Mouse (Mus musculus) spleen, adult 2 months (tissue): ENCODE data around the gene Tle2.
A peak's percentile ranks its signal among the peaks of the same experiment; 100 is the strongest.

Experiments
- CTCF ChIP-seq: fragments of 200-500 bp; IDR thresholded peaks from 2 replicates; pipeline ENCODE4 v1.5.1; 2011; ENCODE audit warnings: mild to moderate bottlenecking, inconsistent platforms; ENCODE audit not compliant: insufficient read depth, insufficient read length, insufficient replicate concordance; ENCODE audit errors: extremely low read depth
- POLR2A ChIP-seq: fragments of 200-500 bp; IDR thresholded peaks from 2 replicates; pipeline ENCODE4 v1.6.1; 2011; ENCODE audit warnings: low read depth, low read length, inconsistent platforms

GRCm38 (mm10) chr10:81604968-81605665 lies 30.8 kb downstream of the Tle2 start:
- no peak for TF ChIP-seq POLR2A
- peak; percentile 92 for TF ChIP-seq CTCF
